Mouse (Mus musculus) E14TG2a.4 (cell line): ENCODE data around the gene Galnt10.

ENCODE experiments used
- H3K27me3 ChIP-seq: 2 replicates; pipeline ENCODE4 v1.6.1; 2014; ENCODE audit warnings: low read length, control low read depth; ENCODE audit not compliant: insufficient read depth
- H3K36me3 ChIP-seq: 2 replicates; pipeline ENCODE4 v1.6.1; 2014; ENCODE audit warnings: low read length, control low read depth; ENCODE audit not compliant: insufficient read depth
- H3K4me1 ChIP-seq: replicated peaks from 2 replicates; pipeline ENCODE4 v1.6.1; 2014; ENCODE audit warnings: low read depth, low read length, control low read depth
- H3K4me3 ChIP-seq: replicated peaks from 2 replicates; pipeline ENCODE4 v1.5.1; 2014; ENCODE audit warnings: mild to moderate bottlenecking, low read length
- H3K9me3 ChIP-seq: 2 replicates; pipeline ENCODE4 v1.6.1; 2014; ENCODE audit warnings: low read length, control low read depth
- CTCF ChIP-seq: conservative IDR thresholded peaks from 2 replicates; pipeline ENCODE4 v1.5.1; 2014; ENCODE audit warnings: low read length
- NANOG ChIP-seq: IDR thresholded peaks from 2 replicates; pipeline ENCODE4 v1.6.1; 2014; ENCODE audit warnings: borderline replicate concordance, low read length, mixed read lengths
- POU5F1 ChIP-seq: IDR thresholded peaks from 2 replicates; pipeline ENCODE4 v1.6.1; 2014; ENCODE audit warnings: low read length, borderline replicate concordance

Gene Galnt10

DNA sequence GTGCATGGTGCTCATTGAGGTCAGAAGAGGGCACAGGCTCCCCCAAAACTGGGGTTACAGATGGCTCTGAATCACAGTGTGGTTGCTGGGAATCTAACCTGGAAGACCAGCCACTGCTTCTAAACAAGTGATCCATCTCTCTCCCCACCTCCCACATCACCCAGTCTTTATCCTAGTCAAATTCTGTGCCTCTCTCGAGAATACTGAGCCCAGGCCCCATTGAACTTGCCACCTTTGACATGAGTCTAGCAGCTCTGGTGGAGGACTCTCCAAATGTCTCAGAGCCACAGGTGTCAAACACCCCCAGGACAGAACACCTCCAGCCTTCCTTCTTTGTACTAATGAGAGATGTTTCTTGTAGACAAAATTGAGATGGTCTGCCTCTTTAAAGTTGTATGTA, 1.2 kb downstream of the Galnt10 start:
- Histone ChIP-seq H3K4me1 (peaks cover 54% of the 10 kb centered on the region), H3K4me3 (no peak overlapping the region), H3K36me3 (no peaks in the 10 kb centered on the region; the same call in 1 of the 2 replicates), H3K9me3 (no peaks in the 10 kb centered on the region), H3K27me3 (peaks cover 33% of the 10 kb centered on the region)
- TF ChIP-seq CTCF (no peak), NANOG (no peak), POU5F1 (no peak)

DNA sequence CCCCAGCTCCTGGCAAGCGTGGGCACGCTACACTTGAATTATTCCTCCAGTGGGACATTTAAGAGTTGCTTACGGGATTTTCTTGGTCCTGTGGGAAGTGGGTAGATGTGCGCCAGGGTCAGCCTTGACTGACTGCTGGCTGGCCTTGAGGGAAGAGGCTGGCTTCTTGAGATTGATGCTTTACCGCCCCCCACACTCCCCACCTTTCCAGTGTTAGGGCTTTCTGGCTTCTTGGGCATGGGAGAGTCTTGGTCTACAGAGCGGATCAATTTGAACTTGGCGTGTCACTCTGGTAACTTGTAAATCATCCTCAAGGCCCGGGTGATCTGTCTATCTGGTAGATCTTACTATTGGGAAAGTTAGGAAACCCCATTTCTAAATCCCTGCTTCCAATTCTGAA, 1.7 kb downstream of the Galnt10 start:
- peaks cover 59% of the 10 kb centered on the region for H3K4me1 ChIP-seq
- no peaks in the 10 kb centered on the region for H3K9me3 ChIP-seq
- H3K27me3 ChIP-seq, result peaks cover 33% of the 10 kb centered on the region
- TF ChIP-seq POU5F1, result no peak
- TF ChIP-seq CTCF, result no peak
- TF ChIP-seq NANOG, result no peak
- no peaks in the 10 kb centered on the region; the same call in 1 of the 2 replicates for H3K36me3 ChIP-seq
- H3K4me3 ChIP-seq, result no peak overlapping the region

DNA sequence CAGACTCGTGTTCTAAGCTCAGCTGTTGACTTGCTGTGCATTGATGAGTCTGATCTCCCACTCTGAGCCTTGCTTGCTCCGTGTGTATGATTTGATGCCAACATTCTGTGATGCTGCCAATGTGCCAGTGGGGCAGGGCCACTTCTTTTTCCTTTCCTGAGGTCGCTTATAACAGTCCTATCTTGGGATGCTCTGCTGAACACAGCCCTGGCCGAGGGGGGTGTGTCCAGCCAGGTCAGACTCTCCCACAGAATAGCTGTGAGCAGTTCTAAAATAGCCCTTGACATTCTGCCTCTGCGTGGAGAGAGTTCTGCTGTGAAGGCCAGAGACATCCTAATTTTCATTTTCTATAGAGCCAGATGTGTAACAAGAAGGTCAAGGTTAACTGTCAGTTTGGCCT, 2.2 kb downstream of the Galnt10 start:
- H3K4me3 ChIP-seq, result no peak overlapping the region
- H3K36me3 ChIP-seq, result no peaks in the 10 kb centered on the region; the same call in 1 of the 2 replicates
- TF ChIP-seq CTCF (no peak), POU5F1 (no peak), NANOG (no peak)
- H3K9me3 ChIP-seq, result no peaks in the 10 kb centered on the region
- H3K27me3 ChIP-seq, result peaks cover 33% of the 10 kb centered on the region
- peaks cover 64% of the 10 kb centered on the region for H3K4me1 ChIP-seq

GRCm38 (mm10) chr11:57648196-57648800, 3.1 kb downstream of the Galnt10 start:
- Histone ChIP-seq H3K4me1 (peaks cover 71% of the 10 kb centered on the region), H3K4me3 (no peak overlapping the region), H3K9me3 (no peaks in the 10 kb centered on the region), H3K27me3 (peaks cover 29% of the 10 kb centered on the region), H3K36me3 (no peaks in the 10 kb centered on the region; the same call in 1 of the 2 replicates)
- TF ChIP-seq CTCF (no peak), POU5F1 (no peak), NANOG (no peak)

GRCm38 (mm10) chr11:57649269-57649668, 4.0 kb downstream of the Galnt10 start:
- peaks cover 73% of the 10 kb centered on the region for H3K4me1 ChIP-seq
- TF ChIP-seq POU5F1 (no peak), CTCF (no peak), NANOG (no peak)
- no peaks in the 10 kb centered on the region for H3K9me3 ChIP-seq
- H3K4me3 ChIP-seq, result no peak overlapping the region
- H3K27me3 ChIP-seq, result peaks cover 23% of the 10 kb centered on the region
- H3K36me3 ChIP-seq, result no peaks in the 10 kb centered on the region; the same call in 1 of the 2 replicates

- no peak overlapping the region for H3K4me3 ChIP-seq
- H3K27me3 ChIP-seq, result peaks cover 21% of the 10 kb centered on the region
- peaks cover 76% of the 10 kb centered on the region for H3K4me1 ChIP-seq
- no peaks in the 10 kb centered on the region; the same call in 1 of the 2 replicates for H3K36me3 ChIP-seq
- no peaks in the 10 kb centered on the region for H3K9me3 ChIP-seq
- TF ChIP-seq CTCF (no peak), POU5F1 (no peak), NANOG (no peak)
These were observed 4.4 kb downstream of the Galnt10 start for GRCm38 (mm10) chr11:57649671-57650070.

DNA sequence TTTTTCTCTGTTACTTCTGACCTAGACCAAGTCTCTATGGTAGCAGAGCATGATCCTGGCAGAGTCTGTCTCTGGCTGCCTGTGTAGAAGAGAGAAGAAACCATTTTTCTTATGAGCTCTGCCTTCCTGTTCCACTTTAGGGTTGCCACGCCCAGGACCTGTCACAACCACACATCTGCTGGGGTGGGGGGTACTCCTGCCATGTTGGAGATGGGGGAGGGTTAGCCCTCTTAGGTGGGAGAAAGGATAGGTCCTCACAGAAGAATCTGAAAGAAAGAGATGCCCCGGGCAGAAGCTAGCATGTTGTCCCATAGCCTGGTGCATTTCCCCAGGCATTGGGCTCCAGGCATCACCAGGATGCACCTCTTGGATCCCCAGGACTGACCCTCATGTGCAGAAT, 5.6 kb downstream of the Galnt10 start:
- no peaks in the 10 kb centered on the region for H3K9me3 ChIP-seq
- H3K4me3 ChIP-seq, result peak overlapping the region; percentile 27; the same call in 1 of the 2 replicates
- peaks cover 15% of the 10 kb centered on the region for H3K27me3 ChIP-seq
- peaks cover 85% of the 10 kb centered on the region for H3K4me1 ChIP-seq
- H3K36me3 ChIP-seq, result no peaks in the 10 kb centered on the region; the same call in 1 of the 2 replicates
- no peak for TF ChIP-seq POU5F1
- no peak for TF ChIP-seq NANOG
- TF ChIP-seq CTCF, result no peak

DNA sequence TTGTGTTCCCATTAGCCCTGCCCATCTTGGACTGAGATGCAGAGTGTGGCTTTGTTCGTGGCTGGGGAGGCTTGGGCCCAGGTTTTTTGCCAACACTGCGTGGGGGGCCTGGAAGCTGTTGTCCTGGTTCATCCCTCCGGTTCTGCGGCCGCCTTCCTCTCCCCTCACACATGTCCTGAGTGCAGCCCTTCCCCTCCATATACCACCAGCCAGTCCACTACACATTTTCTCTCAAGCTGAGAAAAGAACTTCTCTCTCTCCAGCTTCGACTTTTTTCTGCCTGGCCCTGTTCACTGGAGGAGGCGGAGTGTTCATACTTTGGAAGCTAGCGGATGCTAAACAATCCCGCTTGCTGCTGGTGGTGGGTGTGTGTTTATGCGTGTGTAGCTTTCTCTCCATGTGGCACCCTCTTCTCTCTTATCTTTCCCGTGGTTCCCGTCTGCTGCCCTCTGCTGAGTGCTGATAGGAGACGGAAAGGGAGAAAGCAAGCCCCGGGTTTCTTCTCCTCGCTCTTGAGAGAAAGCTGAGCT, 6.1 kb downstream of the Galnt10 start:
- Histone ChIP-seq H3K36me3 (no peaks in the 10 kb centered on the region; the same call in 1 of the 2 replicates), H3K9me3 (no peaks in the 10 kb centered on the region)
- TF ChIP-seq POU5F1, result no peak
- no peak for TF ChIP-seq NANOG
- no peak for TF ChIP-seq CTCF

DNA sequence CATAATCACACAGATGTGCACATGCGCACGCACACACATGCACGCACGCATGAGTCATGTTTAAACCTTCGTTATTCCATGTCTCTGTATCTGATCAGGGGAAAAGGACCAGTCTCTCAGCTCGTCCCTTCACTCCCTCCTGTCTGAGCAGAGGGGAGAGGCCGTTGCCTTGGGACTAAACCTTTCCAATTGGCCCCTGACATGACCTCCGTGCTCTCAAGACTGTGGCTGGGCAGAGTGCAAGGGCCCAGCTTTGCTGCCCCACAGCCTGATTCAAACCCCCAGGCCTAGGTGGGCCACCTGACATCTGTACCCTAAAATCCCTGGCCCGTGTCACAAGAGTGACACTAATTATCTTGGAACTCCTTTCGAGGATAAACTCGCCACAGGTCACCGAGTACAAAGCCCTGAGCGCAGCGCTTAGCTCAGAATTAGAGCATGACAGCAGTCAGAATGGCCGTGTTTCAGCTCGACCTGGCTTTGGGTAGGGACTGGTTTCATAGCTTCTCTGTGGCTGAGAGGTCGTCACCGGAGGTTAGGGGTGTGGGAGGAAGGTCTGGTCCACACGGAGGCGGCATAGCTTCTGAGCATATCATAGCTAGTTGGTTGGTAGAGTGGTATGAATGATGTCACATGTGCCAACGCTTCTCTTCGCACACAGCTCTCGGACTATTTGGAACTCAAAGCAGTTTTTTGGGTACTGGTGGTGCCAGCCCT, 7.1 kb downstream of the Galnt10 start:
- Histone ChIP-seq H3K36me3 (no peaks in the 10 kb centered on the region; the same call in 1 of the 2 replicates), H3K9me3 (no peaks in the 10 kb centered on the region), H3K27me3 (peaks cover 1% of the 10 kb centered on the region; the same call in 1 of the 2 replicates), H3K4me3 (no peak overlapping the region), H3K4me1 (peaks cover 91% of the 10 kb centered on the region)
- TF ChIP-seq CTCF (no peak), NANOG (no peak), POU5F1 (no peak)

More for the DNA sequence above, 6.1 kb downstream of the Galnt10 start:
- Histone ChIP-seq H3K4me1 (peaks cover 87% of the 10 kb centered on the region), H3K4me3 (peak overlapping the region; percentile 27; the same call in 1 of the 2 replicates), H3K27me3 (peaks cover 11% of the 10 kb centered on the region)
